Mouse (Mus musculus): ENCODE results near the gene Chaf1a.
"Not testable (repeated sequence)": the region's sequence is repeated elsewhere in the genome, so short reads cannot be mapped to it uniquely, and the experiment has no call there.

Gene Chaf1a

DNA sequence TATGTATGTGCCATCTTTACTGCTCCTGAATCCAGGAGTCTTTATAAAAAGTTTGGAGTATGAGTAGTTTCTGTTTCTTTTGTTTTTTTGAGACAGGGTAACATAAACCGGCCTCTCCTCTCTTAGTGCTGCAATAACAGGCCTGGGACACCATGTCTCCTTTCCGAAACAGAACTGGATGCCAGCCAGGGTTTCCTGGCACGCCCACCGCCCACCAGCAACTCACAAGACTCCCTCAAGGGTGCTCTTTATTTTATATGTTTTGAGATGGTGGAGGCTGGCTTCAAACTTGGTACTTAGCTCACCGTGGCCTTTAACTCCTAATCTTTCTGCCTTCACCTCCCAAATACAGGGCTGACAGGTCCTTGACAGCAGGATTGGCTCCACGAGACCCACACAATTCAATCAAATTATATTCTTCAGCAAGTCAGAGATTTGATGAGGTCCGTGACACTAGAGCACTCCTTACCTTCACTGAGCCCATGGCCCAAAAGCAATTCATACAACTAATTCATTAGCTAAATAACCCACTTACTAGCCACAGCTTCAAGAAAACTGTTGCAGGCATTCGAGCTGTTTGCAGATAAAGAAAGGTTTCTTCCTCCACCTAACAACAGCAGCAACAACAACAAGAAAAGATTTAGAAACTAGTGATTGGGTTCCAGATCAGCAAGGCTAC lies 1.5 kb upstream of the Chaf1a start:
- no peak for DNase-seq (ENCODE audit: low read depth)

GRCm38 (mm10) chr17:56039345-56039744 lies 894 bp upstream of the Chaf1a start:
- DNase-seq (ENCODE audit: low read depth), result no peak

- no peak for DNase-seq (ENCODE audit: low read depth)
Observed at GRCm38 (mm10) chr17:56040857-56041163, 571 bp downstream of the Chaf1a start.

GRCm38 (mm10) chr17:56051369-56051768 lies 11.1 kb downstream of the Chaf1a start:
- DNase-seq (ENCODE audit: low read depth), result no peak

- DNase-seq (ENCODE audit: low read depth), result no peak
Observed at GRCm38 (mm10) chr17:56054938-56055337, 14.7 kb downstream of the Chaf1a start.

- DNase-seq (ENCODE audit: low read depth), result no peak
Observed at GRCm38 (mm10) chr17:56055945-56056678, 15.9 kb downstream of the Chaf1a start.

DNA sequence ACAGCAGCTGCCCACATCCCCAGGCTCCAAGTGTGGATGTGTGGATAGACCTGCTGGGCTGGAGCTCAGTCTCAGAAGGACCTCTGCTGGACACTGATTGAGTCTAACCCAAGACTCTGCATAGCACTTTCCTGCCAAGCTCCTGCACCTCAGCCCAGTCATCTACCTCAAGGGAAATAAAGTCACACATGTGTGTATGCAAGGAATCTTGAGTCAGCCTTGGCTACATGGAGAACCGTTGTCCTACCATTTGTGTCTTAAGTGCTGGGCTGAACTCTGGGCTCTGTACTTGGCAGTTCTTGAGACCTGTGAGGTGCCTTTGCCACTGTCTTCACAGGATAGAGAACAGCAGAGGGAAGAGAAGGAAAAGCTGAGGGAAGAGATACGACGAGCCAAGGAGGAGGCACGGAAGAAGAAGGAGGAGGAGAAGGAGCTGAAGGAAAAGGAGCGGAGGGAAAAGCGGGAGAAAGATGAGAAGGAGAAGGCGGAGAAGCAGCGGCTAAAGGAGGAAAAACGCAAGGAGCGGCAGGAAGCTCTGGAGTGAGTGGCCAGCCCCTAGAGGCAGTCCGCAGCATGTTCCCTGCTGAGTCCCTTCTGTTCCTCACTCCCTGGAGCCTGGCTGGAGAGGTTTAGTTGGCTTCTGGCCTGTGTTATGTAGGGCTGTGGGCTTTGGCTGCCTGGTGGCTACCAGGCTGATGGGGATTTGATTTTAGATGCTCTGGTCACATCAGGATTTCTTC lies 17.3 kb downstream of the Chaf1a start:
- DNase-seq (ENCODE audit: low read depth), result no peak

- DNase-seq (ENCODE audit: low read depth), result no peak
Observed at GRCm38 (mm10) chr17:56062081-56062480, 21.8 kb downstream of the Chaf1a start.

- not testable (repeated sequence) for DNase-seq (ENCODE audit: low read depth)
Observed at GRCm38 (mm10) chr17:56065715-56066114, 25.5 kb downstream of the Chaf1a start.

DNA sequence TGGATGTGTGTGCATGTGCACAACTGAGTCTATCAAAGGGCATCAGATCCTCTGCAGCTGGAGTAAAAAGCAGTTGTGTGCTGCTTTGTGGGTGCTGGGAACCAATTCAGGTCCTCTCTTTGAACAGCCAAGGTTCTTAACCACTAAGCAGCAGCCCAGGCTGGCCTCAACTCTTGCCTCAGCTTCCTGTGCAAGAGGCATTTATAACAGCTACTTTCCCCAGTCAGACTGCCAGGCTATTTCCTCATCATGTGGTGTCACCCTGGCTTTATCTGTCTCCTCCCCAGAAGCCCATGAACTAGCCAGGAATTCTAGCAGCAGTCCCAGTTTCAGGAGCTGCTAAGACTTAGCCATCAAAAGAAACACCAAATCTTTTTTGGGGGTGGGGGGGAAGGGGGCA lies 26.2 kb downstream of the Chaf1a start:
- no peak for DNase-seq (ENCODE audit: low read depth)

DNA sequence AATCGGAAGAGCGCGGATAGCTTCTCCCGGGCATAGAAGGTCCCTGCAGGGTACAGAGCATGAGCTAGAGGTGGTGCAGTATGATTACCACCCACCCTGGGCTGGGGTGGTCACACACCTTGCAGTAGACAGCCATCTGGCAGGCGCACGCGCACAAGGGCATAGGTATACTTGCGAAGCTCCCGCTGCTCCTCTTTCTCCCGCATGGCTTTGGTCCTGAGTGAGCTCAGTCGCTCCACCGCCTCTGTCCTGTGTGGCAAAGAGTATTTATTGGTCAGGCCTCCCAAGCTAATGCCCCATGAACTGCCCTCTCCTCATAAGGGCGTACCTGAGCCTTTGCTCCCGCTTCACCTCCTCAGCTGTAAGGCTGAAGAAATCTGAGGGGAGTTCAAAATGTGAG lies 28.8 kb downstream of the Chaf1a start:
- no peak for DNase-seq (ENCODE audit: low read depth)

DNA sequence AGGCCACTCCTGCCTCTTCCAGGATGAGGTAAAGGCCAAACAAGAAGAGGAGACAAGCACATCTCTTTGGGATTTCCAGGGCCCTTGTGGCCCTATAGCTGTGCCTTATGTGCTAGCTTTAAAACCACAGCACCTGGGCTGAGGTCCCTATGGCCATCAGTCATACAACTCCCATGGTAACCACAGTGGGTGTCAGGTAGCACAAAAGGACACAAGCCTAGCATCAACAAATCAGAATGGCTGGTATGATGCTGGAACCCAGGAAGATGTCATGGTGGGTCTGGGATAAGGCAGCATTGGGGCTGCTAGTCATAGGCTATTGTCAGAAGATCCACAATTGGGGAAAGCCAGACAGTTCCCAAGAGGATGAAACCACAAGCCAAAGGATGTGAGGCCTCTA lies 30.9 kb downstream of the Chaf1a start:
- DNase-seq (ENCODE audit: low read depth), result no peak

- DNase-seq (ENCODE audit: low read depth), result no peak
Observed at GRCm38 (mm10) chr17:56072243-56072642, 32.0 kb downstream of the Chaf1a start.

GRCm38 (mm10) chr17:56074097-56074826 lies 34.0 kb downstream of the Chaf1a start:
- DNase-seq (ENCODE audit: low read depth), result peak; percentile 83

- DNase-seq (ENCODE audit: low read depth), result peak; percentile 92
Observed at GRCm38 (mm10) chr17:56074827-56075208, 34.6 kb downstream of the Chaf1a start, which contains the start of gene Ubxn6. TSS of gene Ubxn6 (minus strand) at chr17:56075028.

DNA sequence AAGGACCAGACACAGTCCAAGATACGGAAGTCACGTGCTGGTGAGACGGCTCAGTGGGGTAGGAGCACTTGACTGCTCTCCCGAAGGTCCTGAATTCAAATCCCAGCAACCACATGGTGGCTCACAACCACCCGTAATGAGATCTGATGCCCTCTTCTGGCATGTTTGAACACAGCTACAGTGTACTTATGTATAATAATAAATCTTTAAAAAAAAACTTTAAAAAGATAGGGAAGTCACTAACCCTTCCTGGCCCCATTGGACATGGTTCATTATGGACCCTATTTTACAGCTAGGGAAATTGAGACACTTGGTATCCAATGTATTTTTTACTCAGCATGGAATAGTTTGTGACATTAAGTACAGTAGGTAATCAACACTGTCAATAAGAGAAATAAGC lies 37.3 kb downstream of the Chaf1a start:
- DNase-seq (ENCODE audit: low read depth), result no peak

- DNase-seq (ENCODE audit: low read depth), result not testable (repeated sequence)
Observed at GRCm38 (mm10) chr17:56078361-56078760, 38.1 kb downstream of the Chaf1a start.

GRCm38 (mm10) chr17:56078880-56079795 lies 38.9 kb downstream of the Chaf1a start, which contains the start of gene Hdgfl2:
TSS of gene Hdgfl2 (plus strand) at chr17:56079634.
- peak; percentile 100 for DNase-seq (ENCODE audit: low read depth)

DNA sequence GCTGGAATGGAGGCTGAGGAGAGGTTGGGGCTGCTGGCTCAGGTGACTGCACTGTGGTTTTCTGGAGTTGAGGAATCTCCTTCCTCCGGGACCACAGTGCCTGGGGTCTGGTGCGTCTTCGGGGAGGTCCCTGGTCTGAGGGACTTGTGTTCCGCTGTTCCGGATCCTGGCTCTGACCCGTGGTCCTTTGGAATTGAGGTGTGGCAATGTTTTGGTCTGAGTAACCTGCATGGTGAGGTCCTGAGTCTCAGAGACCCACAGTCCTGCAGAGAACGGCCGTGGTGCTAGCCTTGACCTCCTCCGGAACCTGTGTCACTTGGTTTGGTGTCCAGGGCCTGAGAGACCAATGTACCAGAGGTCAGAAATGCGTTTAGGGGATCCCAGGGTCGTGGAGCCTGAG lies 39.7 kb downstream of the Chaf1a start:
- no peak for DNase-seq (ENCODE audit: low read depth)

- no peak for DNase-seq (ENCODE audit: low read depth)
Observed at GRCm38 (mm10) chr17:56080781-56081585, 40.7 kb downstream of the Chaf1a start.
